Mouse (Mus musculus) heart, embryonic 12.5 days (tissue): Measurements from ENCODE around the gene Rabl6. TPM values are rescaled to one million over a fixed set of nuclear protein-coding genes. Genes with fewer than 3 reads are reported as not detected.
"Not testable (repeated sequence)": the region's sequence is repeated elsewhere in the genome, so short reads cannot be mapped to it uniquely, and the experiment has no call there.

ENCODE experiments used
- ATAC-seq: fragments of 200-750 bp; cut with Nextera tagmentation; 2 replicates; pipeline ENCODE4 v1.8.0; 2017; ENCODE audit warnings: moderate TSS enrichment, moderate library complexity; ENCODE audit not compliant: insufficient number of reproducible peaks, low FRiP score
- H3K27ac ChIP-seq: fragments of 300-500 bp; sonication (generic); 2 replicates; pipeline ENCODE4 v1.5.1; 2016; ENCODE audit warnings: mild to moderate bottlenecking, moderate library complexity; ENCODE audit not compliant: poor library complexity, severe bottlenecking
- H3K27me3 ChIP-seq: fragments of 300-500 bp; sonication (generic); replicated peaks from 2 replicates; pipeline ENCODE4 v1.6.1; 2016; ENCODE audit warnings: mild to moderate bottlenecking, moderate library complexity
- H3K36me3 ChIP-seq: fragments of 300-500 bp; sonication (generic); 2 replicates; pipeline ENCODE4 v1.6.1; 2016; ENCODE audit warnings: mild to moderate bottlenecking, moderate library complexity
- H3K4me1 ChIP-seq: fragments of 300-500 bp; sonication (generic); replicated peaks from 2 replicates; pipeline ENCODE4 v1.6.1; 2016; ENCODE audit warnings: mild to moderate bottlenecking
- H3K4me2 ChIP-seq: fragments of 300-500 bp; sonication (generic); 2 replicates; pipeline ENCODE4 v1.6.1; 2016; ENCODE audit warnings: mild to moderate bottlenecking, moderate library complexity
- H3K4me3 ChIP-seq: fragments of 300-500 bp; sonication (generic); 2 replicates; pipeline ENCODE4 v1.5.1; 2016; ENCODE audit warnings: mild to moderate bottlenecking
- H3K9ac ChIP-seq: fragments of 300-500 bp; sonication (generic); 2 replicates; pipeline ENCODE4 v1.6.1; 2016; ENCODE audit warnings: mild to moderate bottlenecking, moderate library complexity
- H3K9me3 ChIP-seq: fragments of 300-500 bp; sonication (generic); replicated peaks from 2 replicates; pipeline ENCODE4 v1.6.1; 2016; ENCODE audit warnings: mild to moderate bottlenecking, moderate library complexity
- WGBS: fragments of 180-500 bp; shearing (Covaris S2); methylation state at CpG from one replicate; pipeline ENCODE4 v1.1.7; 2016; 5-methylcytosine and 5-hydroxymethylcytosine counted together
- polyA plus RNA-seq: library from polyadenylated mRNA; unstranded; fragments of >200 nt; fragmentation: Nextera tagmentation; extraction: Ambion mirVana; gene quantifications from 2 replicates; pipeline ENCODE4 v1.2.1, GENCODE M21; 2016

Rabl6 gene
- polyA plus RNA-seq, 1 experiment from 2014 or later: 49.2 TPM

DNA sequence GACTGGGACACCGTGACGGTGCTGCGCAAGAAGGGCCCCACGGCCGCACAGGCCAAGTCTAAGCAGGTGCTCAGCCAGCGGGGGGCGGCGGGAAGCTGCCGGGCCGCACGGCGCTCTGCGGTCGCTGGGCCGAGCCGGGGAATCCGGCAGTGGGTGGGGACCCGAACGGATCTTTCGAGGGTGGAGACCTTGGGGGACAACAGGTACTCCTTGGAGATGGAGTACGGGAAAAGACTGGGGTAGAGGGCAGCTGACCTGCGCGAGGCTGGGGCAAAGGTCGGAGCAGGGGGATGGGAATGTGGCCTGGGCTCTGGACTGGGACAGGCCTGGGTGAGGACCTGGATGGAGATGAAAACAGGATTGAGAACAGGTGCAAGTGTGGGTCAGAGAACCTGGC, 50.4 kb downstream of the Rabl6 start:
- H3K4me3 ChIP-seq: peak overlapping the region; percentile 100
- 0% methylated on average over 24 of the region's 24 CpGs for WGBS
- H3K27ac ChIP-seq: peak overlapping the region; percentile 80
- peak overlapping the region; percentile 98 for H3K4me2 ChIP-seq
- peak overlapping the region; percentile 99 for H3K9ac ChIP-seq
- H3K9me3 ChIP-seq: no peaks in the 10 kb centered on the region
- peak; percentile 35; the same call in 1 of the 2 replicates for ATAC-seq
- peaks cover 17% of the 10 kb centered on the region for H3K4me1 ChIP-seq
- peaks cover 31% of the 10 kb centered on the region for H3K36me3 ChIP-seq
- no peaks in the 10 kb centered on the region for H3K27me3 ChIP-seq

DNA sequence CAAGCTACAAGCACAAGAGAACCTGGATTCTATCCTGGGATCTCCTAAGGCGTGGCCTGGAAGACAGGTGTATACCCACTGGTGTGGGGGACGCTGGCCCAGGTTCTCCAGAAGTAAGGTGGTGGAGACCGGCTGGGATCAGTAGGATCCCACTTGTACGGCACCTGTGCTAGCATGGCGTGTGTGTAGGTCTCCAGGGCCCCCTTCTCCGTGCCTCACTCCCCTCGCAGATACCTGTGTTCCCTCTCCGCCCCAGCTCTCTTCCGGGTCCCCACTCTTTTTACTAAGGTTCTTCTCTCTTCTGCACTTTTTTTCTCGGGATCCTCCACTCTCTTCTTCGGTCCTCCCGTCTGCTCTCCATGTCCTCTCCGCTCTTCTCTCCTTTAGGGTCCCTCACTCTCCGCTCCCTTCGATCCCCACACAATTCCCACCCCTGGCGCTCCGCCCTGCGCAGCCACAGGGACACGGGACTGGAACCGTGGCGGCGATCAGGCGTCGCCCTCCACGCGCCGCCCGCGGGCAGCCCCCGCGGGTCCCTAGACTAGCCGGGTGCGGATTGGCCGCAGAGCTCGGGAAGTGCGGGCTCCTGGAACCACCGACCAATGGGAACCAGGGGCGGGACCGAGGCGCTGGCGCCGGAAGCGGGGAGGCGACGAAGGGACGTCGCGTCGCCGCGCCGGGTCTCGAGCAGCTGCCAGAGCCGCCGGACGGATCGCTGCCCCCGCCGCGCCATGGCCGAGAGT, 50.9 kb downstream of the Rabl6 start, which contains the start of gene Edf1:
Gene Edf1 (plus strand): TSS at position 627 of the 743 bp plus-strand sequence.
- peaks cover 26% of the 10 kb centered on the region for H3K36me3 ChIP-seq
- H3K4me2 ChIP-seq: peak within 1 kb of the TSS; percentile 98
- H3K9ac ChIP-seq: peak within 1 kb of the TSS; percentile 99
- H3K9me3 ChIP-seq: no peaks in the 10 kb centered on the region
- no peaks in the 10 kb centered on the region for H3K27me3 ChIP-seq
- WGBS: under 1% methylated on average over 61 of the region's 61 CpGs
- peaks cover 17% of the 10 kb centered on the region for H3K4me1 ChIP-seq
- H3K4me3 ChIP-seq: peak within 1 kb of the TSS; percentile 100
- ATAC-seq: peak; percentile 98
- peak within 1 kb of the TSS; percentile 80 for H3K27ac ChIP-seq

DNA sequence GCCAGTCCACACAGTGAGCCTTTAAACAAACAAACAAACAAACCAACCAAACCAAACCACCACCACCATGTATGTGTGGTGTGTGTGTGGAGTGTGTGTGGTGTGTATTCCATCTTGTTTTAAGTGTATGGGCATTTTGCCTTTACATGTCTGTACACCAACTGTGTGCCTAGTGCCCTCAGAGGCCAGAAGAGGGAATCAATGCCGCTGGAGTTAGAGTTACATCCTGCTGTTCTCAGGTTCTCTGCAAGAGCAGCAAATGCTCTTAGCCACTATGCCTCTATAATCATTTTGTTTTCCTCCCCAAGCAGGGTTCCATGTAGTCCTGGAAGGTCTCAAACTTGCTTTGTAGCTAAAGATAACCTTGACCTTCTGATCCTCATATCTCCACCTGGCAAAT, 52.0 kb downstream of the Rabl6 start:
- H3K4me2 ChIP-seq: no peak overlapping the region
- no peaks in the 10 kb centered on the region for H3K9me3 ChIP-seq
- H3K27me3 ChIP-seq: no peaks in the 10 kb centered on the region
- H3K36me3 ChIP-seq: peaks cover 15% of the 10 kb centered on the region
- H3K4me1 ChIP-seq: peaks cover 17% of the 10 kb centered on the region
- H3K9ac ChIP-seq: no peak overlapping the region
- H3K4me3 ChIP-seq: no peak overlapping the region
- H3K27ac ChIP-seq: no peak overlapping the region
- ATAC-seq: no peak
- WGBS: 38% methylated on average over 1 of the region's 1 CpGs

DNA sequence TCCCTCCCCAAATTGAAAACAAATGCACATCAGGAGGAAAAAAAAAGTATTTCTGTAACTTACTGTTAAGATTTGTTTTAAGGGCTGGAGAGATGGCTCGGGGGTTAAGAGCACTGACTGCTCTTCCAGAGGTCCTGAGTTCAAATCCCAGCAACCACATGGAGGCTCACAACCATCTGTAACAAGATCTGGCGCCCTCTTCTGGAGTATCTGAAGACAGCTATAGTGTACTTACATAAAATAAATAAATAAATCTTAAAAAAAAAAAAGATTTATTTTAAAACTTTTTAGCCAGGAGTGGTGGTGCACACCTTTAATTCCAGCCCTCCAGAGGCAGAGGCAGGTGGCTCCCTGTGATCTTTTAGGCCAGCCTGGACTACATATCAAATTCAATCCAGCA, 52.8 kb downstream of the Rabl6 start:
- not testable (repeated sequence) for H3K9ac ChIP-seq, H3K4me3 ChIP-seq, H3K27me3 ChIP-seq, H3K27ac ChIP-seq, H3K9me3 ChIP-seq, ATAC-seq, H3K36me3 ChIP-seq, H3K4me2 ChIP-seq
- H3K4me1 ChIP-seq: peaks cover 17% of the 10 kb centered on the region
- 40% methylated on average over 2 of the region's 2 CpGs for WGBS

DNA sequence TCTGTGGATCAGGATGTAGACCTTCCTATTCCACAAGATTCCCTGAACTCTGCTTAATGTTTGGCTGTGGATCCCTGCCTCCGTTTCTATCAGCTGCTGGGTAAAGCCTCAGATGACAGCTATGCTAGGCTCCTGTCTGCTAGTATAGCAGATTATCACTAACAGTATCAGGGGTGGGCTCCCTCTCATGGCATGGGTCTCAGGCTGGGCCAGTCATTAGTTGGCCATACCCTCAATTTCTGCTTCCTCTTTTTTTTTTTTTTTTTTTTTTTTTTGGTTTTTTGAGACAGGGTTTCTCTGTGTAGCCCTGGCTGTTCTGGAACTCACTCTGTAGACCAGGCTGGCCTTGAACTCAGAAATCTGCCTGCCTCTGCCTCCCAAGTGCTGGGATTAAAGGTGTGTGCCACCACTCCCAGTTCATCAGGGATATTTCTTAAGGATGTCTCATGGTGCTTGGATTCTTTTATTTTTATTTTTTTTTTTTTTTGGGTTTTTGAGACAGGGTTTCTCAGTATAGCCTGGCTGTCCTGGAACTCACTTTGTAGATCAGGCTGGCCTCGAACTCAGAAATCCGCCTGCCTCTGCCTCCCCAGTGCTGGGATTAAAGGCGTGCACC, 55.0 kb downstream of the Rabl6 start:
- not testable (repeated sequence) for H3K4me3 ChIP-seq, H3K36me3 ChIP-seq, H3K4me2 ChIP-seq, H3K27ac ChIP-seq, ATAC-seq, H3K27me3 ChIP-seq, H3K9ac ChIP-seq, H3K9me3 ChIP-seq, H3K4me1 ChIP-seq
- 80% methylated on average over 4 of the region's 4 CpGs for WGBS

DNA sequence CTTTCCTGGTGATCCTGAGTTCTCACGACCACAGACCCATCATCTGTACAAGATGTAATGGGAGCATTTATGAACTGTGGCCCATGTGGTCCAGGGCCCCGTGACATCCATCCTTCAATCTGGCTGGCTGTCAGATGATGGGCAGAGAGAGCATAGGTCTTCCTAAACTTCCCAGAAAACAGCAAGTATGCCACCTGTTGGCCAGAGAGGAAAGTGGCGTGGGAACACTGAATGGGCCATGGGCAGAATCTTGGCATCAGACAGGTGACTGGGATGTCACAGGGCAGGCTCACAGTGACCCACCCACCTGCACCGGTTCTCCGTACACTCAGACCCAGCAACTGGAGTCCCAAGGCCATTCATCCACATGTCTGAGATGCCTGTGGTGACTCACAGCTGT, 57.1 kb downstream of the Rabl6 start:
- Histone ChIP-seq H3K4me1 (no peaks in the 10 kb centered on the region), H3K9me3 (no peaks in the 10 kb centered on the region), H3K4me2 (no peak overlapping the region), H3K36me3 (no peaks in the 10 kb centered on the region), H3K27ac (no peak overlapping the region), H3K4me3 (no peak overlapping the region), H3K27me3 (no peaks in the 10 kb centered on the region), H3K9ac (no peak overlapping the region)
- ATAC-seq: no peak
- 28% methylated on average over 5 of the region's 5 CpGs for WGBS

DNA sequence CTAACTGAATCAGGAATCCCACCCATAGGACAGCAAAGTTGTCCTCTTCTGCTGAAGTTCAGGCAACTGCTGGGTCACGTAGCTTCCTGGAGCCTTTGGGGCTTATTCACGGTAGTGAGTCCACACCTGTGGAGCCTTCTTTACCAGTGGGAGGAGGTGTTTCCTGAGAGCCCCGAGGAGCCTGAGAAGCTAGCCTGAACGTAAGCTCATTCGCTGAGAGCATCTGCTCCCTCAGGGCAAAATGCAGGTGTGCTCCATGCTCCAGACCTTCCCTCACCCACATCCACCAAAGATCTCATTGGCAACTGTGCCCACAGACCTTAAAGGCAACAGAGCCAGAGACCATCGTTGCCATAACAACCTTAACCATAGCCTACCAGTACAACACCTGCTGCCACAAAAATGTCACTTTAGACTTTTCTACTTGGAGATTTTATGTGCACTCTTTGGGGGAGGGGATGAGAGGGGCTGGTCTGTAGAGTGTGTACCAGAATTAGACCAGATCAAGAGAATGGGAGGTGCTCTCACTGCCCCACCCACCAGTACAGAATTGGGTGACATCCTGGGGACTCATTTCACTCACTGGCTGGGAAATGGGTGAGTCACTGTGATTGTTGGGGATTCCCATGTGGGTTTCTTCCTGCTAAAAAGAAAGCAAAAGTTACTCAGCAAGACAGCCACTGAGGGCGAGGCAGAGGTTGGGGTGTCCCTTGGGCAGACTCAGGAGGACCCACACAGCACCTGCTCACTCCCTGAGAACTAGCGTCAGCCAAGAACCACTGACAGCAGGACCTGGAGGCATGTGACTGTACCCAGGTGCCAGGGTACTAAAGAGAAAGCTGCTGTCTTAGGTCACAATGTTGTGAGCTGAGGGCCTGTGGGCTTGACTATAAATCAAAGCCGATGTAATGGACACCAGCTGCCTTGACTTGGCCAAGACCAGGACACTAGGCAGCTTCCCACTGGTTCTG, 59.0 kb downstream of the Rabl6 start:
- Histone ChIP-seq H3K9ac (no peak overlapping the region), H3K4me3 (no peak overlapping the region), H3K27me3 (no peaks in the 10 kb centered on the region), H3K27ac (no peak overlapping the region), H3K4me2 (no peak overlapping the region), H3K9me3 (no peaks in the 10 kb centered on the region), H3K4me1 (peaks cover 14% of the 10 kb centered on the region), H3K36me3 (peaks cover 6% of the 10 kb centered on the region; the same call in 1 of the 2 replicates)
- ATAC-seq: no peak
- WGBS: 66% methylated on average over 9 of the region's 9 CpGs

DNA sequence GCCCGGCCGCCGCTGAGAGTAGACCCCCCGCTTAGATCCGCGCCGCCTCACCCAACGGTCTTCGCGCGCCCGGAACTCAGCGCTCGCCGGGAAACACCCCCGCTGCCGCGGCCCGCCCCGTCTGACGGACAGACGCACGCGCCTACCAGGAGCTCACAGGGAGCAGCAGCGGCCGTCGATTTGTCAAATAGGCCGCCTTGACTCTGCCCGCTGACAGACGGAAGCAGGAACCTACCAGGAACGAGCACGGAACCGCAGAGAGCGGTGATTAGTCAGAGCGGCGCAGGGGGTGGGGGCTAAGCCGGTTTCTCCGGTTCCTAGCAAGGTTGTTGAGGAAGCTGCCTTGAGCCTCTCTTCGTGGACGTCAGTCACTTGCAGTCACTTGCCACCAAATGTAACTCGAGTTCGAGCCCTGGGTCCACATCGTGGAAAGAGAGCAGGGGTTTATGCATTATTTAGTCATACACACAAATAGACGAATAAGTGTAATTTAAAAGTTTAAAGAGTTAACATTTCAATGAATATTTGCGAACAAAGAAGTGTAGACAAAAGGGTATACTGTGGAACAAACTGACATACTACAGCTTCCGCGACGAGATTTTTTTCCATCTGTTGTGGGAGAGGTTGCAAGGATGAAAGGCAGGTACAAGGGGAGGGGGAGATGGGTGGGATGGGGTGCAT, 61.4 kb downstream of the Rabl6 start, which contains the start of gene Traf2:
Gene Traf2 (minus strand): TSS at position 130 of the 681 bp plus-strand sequence.
- Histone ChIP-seq H3K9me3 (no peaks in the 10 kb centered on the region), H3K9ac (peak within 1 kb of the TSS; percentile 89), H3K27ac (peak within 1 kb of the TSS; percentile 67), H3K36me3 (peaks cover 6% of the 10 kb centered on the region; the same call in 1 of the 2 replicates), H3K4me2 (peak within 1 kb of the TSS; percentile 88), H3K27me3 (no peaks in the 10 kb centered on the region), H3K4me1 (peaks cover 20% of the 10 kb centered on the region), H3K4me3 (peak within 1 kb of the TSS; percentile 76)
- 3% methylated on average over 47 of the region's 48 CpGs for WGBS
- peak; percentile 99 for ATAC-seq

DNA sequence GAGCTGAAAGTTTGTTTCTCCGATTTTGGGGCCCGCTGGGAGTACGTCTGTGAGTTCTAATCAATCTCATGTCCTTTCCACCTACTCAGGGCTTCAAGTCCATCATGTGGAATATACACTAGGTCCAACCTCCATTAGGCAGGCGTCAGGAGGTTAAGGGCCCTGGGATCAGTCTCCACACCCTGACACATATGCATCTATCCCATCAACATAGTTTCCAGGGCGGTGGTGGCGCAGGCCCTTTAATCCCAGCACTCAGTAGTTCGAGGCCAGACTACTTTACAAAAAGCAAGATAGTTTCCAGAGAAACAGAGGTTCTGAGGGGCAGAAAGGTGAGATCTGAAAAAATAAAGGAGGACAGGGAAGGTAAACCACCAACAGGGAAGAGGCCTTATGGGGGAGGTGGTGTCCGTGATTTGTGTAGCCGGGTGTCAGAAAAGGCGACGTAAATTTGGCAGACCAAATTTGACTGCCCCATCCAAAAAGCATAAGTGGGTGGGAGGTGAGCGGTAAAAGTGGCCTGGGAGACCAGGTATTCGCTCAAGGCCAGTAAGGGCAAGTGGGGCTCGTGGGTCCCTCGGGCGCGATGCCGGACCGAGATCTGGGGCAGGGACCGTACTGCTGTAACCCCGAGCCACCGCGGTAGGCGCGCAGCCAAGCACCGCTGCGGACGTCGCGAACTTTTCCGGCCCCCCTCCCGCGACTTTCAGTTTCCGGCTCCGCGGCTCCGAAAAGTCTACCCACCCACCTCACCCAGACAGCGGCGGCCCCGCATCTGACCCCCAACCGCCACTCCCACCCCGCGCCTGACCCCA, 62.1 kb downstream of the Rabl6 start:
- Histone ChIP-seq H3K36me3 (peaks cover 6% of the 10 kb centered on the region; the same call in 1 of the 2 replicates), H3K9ac (peak overlapping the region; percentile 89), H3K9me3 (no peaks in the 10 kb centered on the region), H3K27me3 (no peaks in the 10 kb centered on the region), H3K4me2 (peak overlapping the region; percentile 88), H3K4me1 (peaks cover 25% of the 10 kb centered on the region), H3K4me3 (peak overlapping the region; percentile 76), H3K27ac (peak overlapping the region; percentile 67)
- peak; percentile 78 for ATAC-seq
- WGBS: 7% methylated on average over 40 of the region's 43 CpGs
